Mouse (Mus musculus) forebrain, embryonic 11.5 days (tissue): ENCODE results near the gene Preb. TPM values are rescaled to one million over a fixed set of nuclear protein-coding genes. Genes with fewer than 3 reads are reported as not detected.

Source experiments
- ATAC-seq: fragments of 200-750 bp; cut with Nextera tagmentation; replicated peaks from 2 replicates; pipeline ENCODE4 v1.8.0; 2017; ENCODE audit warnings: moderate TSS enrichment; ENCODE audit not compliant: low FRiP score
- DNase-seq: peaks from one replicate; pipeline ENCODE4 v3.0.0-alpha.2; 2017; ENCODE audit warnings: low spot score
- H3K27ac ChIP-seq: fragments of 300-500 bp; sonication (generic); 2 replicates; pipeline ENCODE4 v1.5.1; 2014; ENCODE audit warnings: low read depth, low read length
- H3K27me3 ChIP-seq: fragments of 300-500 bp; sonication (generic); 2 replicates; pipeline ENCODE4 v1.6.1; 2014; ENCODE audit warnings: mild to moderate bottlenecking, low read length, mixed read lengths; ENCODE audit not compliant: control insufficient read depth, insufficient read depth
- H3K36me3 ChIP-seq: fragments of 300-500 bp; sonication (generic); 2 replicates; pipeline ENCODE4 v1.6.1; 2014; ENCODE audit warnings: mild to moderate bottlenecking, low read length, moderate library complexity, mixed read lengths; ENCODE audit not compliant: control insufficient read depth, insufficient read depth
- H3K4me1 ChIP-seq: fragments of 300-500 bp; sonication (generic); replicated peaks from 2 replicates; pipeline ENCODE4 v1.6.1; 2014; ENCODE audit warnings: low read length, mixed read lengths; ENCODE audit not compliant: control insufficient read depth, insufficient read depth
- H3K4me2 ChIP-seq: fragments of 300-500 bp; sonication (generic); 2 replicates; pipeline ENCODE4 v1.6.1; 2014; ENCODE audit warnings: low read depth, mild to moderate bottlenecking, low read length, moderate library complexity, mixed read lengths; ENCODE audit not compliant: severe bottlenecking
- H3K4me3 ChIP-seq: fragments of 300-500 bp; sonication (generic); 2 replicates; pipeline ENCODE4 v1.5.1; 2014; ENCODE audit warnings: low read depth, low read length
- H3K9ac ChIP-seq: fragments of 300-500 bp; sonication (generic); 2 replicates; pipeline ENCODE4 v1.6.1; 2014; ENCODE audit warnings: low read length
- H3K9me3 ChIP-seq: fragments of 300-500 bp; sonication (generic); 2 replicates; pipeline ENCODE4 v1.6.1; 2016; ENCODE audit warnings: low read length, mixed read lengths; ENCODE audit not compliant: control insufficient read depth
- WGBS: fragments of 180-500 bp; shearing (Covaris S2); extraction: QIAGEN DNeasy Blood & Tissue Kit; methylation state at CpG from one replicate; pipeline ENCODE4 v1.1.7; 2014; 5-methylcytosine and 5-hydroxymethylcytosine counted together
- polyA plus RNA-seq: library from polyadenylated mRNA; unstranded; fragments of >200 nt; fragmentation: Nextera tagmentation; extraction: Ambion mirVana; gene quantifications from 2 replicates; pipeline ENCODE4 v1.2.1, GENCODE M21; 2014

The Preb gene
- polyA plus RNA-seq, 1 experiment from 2014 or later = 106 TPM

- H3K4me3 ChIP-seq = peak overlapping the region; percentile 68
- peaks cover 4% of the 10 kb centered on the region; the same call in 1 of the 2 replicates for H3K4me1 ChIP-seq
- H3K9ac ChIP-seq = peak overlapping the region; percentile 61
- peak overlapping the region; percentile 91; the same call in 1 of the 2 replicates for H3K4me2 ChIP-seq
- DNase-seq (no peak), ATAC-seq (no peak)
- 90% methylated on average over 2 of the region's 2 CpGs for WGBS
- no peaks in the 10 kb centered on the region for H3K9me3 ChIP-seq
- H3K36me3 ChIP-seq = peaks cover 3% of the 10 kb centered on the region; the same call in 1 of the 2 replicates
- H3K27ac ChIP-seq = no peak overlapping the region
- H3K27me3 ChIP-seq = no peaks in the 10 kb centered on the region
Measured at GRCm38 (mm10) chr5:30960814-30961213, 653 bp upstream of the Preb start.

- Histone ChIP-seq H3K4me2 (peak overlapping the region; percentile 91), H3K9ac (peak overlapping the region; percentile 85), H3K4me3 (peak overlapping the region; percentile 68), H3K27ac (no peak overlapping the region; the same call in 1 of the 2 replicates), H3K36me3 (peaks cover 13% of the 10 kb centered on the region; the same call in 1 of the 2 replicates), H3K4me1 (peaks cover 4% of the 10 kb centered on the region; the same call in 1 of the 2 replicates), H3K27me3 (no peaks in the 10 kb centered on the region), H3K9me3 (no peaks in the 10 kb centered on the region)
- 42% methylated on average over 19 of the region's 19 CpGs for WGBS
- ATAC-seq (no peak; the same call in 1 of the 2 replicates), DNase-seq (no peak)
Measured at GRCm38 (mm10) chr5:30959198-30959854, 835 bp downstream of the Preb start.

- Histone ChIP-seq H3K9me3 (no peaks in the 10 kb centered on the region), H3K4me2 (no peak overlapping the region), H3K4me1 (peaks cover 4% of the 10 kb centered on the region; the same call in 1 of the 2 replicates), H3K4me3 (no peak overlapping the region), H3K36me3 (peaks cover 19% of the 10 kb centered on the region), H3K27me3 (no peaks in the 10 kb centered on the region), H3K27ac (no peak overlapping the region), H3K9ac (no peak overlapping the region)
- ATAC-seq (no peak), DNase-seq (no peak)
- 90% methylated on average over 6 of the region's 6 CpGs for WGBS
Measured at GRCm38 (mm10) chr5:30957891-30958290, 2.3 kb downstream of the Preb start.

DNA sequence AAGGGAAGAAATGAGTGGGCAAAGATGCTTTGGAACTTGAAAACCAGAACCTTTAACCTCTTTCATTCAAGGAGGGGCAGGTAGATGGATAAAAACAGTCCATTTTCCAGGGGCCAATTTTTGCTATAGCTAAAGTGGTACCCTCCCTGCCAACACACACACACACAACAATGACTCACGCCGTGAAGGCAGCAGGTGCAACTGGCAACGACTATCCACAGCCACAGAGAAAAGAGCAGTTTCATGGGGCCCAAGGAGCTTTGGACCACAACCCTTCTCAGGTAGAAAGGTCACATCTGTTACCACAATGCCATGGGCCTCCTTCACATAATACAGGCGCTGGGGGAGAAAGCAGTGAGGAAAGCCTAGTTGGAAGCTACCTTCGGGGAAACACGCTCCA is 4.4 kb downstream of the Preb start:
- Histone ChIP-seq H3K4me1 (peaks cover 4% of the 10 kb centered on the region; the same call in 1 of the 2 replicates), H3K4me2 (no peak overlapping the region), H3K27ac (no peak overlapping the region), H3K9me3 (no peaks in the 10 kb centered on the region), H3K9ac (no peak overlapping the region), H3K36me3 (peaks cover 19% of the 10 kb centered on the region), H3K27me3 (no peaks in the 10 kb centered on the region), H3K4me3 (no peak overlapping the region)
- ATAC-seq (no peak), DNase-seq (no peak)
- WGBS = 91% methylated on average over 6 of the region's 6 CpGs

DNA sequence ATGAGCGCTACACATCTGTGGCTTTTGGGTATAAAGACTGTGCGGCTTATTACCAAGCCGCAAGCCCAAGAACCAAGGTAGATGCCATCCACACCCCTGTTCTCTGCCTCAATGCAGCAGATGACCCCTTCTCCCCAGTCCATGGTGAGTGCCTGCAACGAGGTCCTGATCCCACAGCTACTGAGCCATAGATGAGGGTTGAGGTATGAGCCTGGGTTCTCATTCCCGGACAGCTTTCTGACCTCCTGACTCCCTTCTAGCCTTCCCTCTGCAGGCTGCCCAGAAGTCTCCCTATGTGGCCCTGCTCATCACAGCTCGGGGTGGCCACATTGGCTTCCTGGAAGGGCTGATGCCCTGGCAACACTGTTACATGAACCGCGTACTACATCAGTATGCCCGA is 5.6 kb downstream of the Preb start:
- WGBS = 93% methylated on average over 9 of the region's 9 CpGs

GRCm38 (mm10) chr5:30954065-30954464 is 6.1 kb downstream of the Preb start:
- DNase-seq (no peak), ATAC-seq (no peak)
- H3K4me2 ChIP-seq = no peak overlapping the region
- H3K4me1 ChIP-seq = peaks cover 8% of the 10 kb centered on the region; the same call in 1 of the 2 replicates
- peaks cover 19% of the 10 kb centered on the region for H3K36me3 ChIP-seq
- no peak overlapping the region for H3K27ac ChIP-seq
- no peak overlapping the region for H3K9ac ChIP-seq
- 93% methylated on average over 6 of the region's 6 CpGs for WGBS
- no peaks in the 10 kb centered on the region for H3K27me3 ChIP-seq
- no peaks in the 10 kb centered on the region for H3K9me3 ChIP-seq
- H3K4me3 ChIP-seq = no peak overlapping the region

More for the DNA sequence above, 5.6 kb downstream of the Preb start:
- H3K36me3 ChIP-seq = peaks cover 19% of the 10 kb centered on the region
- ATAC-seq = no peak
- no peaks in the 10 kb centered on the region for H3K9me3 ChIP-seq
- no peak overlapping the region for H3K9ac ChIP-seq
- H3K4me3 ChIP-seq = no peak overlapping the region
- no peaks in the 10 kb centered on the region for H3K27me3 ChIP-seq
- H3K4me2 ChIP-seq = no peak overlapping the region
- H3K27ac ChIP-seq = no peak overlapping the region
- peaks cover 10% of the 10 kb centered on the region; the same call in 1 of the 2 replicates for H3K4me1 ChIP-seq
- DNase-seq = no peak

DNA sequence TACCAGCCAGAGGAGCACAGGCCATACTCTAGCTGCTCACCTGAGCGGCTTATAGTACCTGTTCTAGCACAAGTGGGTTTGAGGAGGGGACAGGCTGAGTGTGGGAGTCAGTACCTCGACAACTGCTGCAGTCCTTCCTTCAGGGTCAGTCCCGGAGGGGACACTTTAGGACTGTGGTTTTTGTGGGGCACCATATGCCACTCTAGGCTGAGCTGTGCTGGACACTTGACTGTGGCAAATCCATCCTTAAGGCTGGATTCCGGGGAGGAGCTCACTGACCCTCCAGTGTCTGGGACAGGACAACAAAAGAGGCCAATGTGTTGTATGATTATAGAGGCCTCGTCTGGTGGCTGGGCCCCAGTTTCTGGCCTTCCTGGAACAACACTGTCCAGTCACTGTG is 7.6 kb downstream of the Preb start:
- Histone ChIP-seq H3K36me3 (peaks cover 19% of the 10 kb centered on the region), H3K27me3 (no peaks in the 10 kb centered on the region), H3K27ac (no peak overlapping the region), H3K4me2 (no peak overlapping the region), H3K9ac (no peak overlapping the region), H3K9me3 (no peaks in the 10 kb centered on the region), H3K4me1 (peaks cover 5% of the 10 kb centered on the region; the same call in 1 of the 2 replicates), H3K4me3 (no peak overlapping the region)
- 87% methylated on average over 5 of the region's 5 CpGs for WGBS
- ATAC-seq (no peak), DNase-seq (no peak)

DNA sequence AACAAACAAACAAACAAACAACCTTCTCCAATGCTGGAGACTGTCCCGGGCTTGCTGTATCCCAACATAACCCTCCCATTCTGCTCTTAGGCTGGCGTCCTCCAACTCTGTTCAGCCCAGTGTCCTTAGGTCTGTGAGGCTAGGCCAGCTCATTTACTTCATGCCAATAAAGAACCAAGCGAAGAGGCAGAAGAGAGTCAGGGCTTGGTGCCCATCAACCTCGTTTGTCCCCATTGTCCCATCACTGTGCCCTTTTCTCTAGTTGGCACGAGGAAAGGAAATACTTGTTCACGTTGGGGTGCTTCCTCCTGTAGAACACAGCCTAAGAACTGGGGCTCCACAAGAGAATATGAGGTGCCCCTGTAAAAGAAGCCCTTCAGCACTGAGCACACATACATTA is 8.5 kb downstream of the Preb start:
- no peak overlapping the region for H3K4me3 ChIP-seq
- no peak overlapping the region for H3K27ac ChIP-seq
- no peak overlapping the region for H3K4me2 ChIP-seq
- no peak for DNase-seq
- ATAC-seq = no peak
- 93% methylated on average over 6 of the region's 6 CpGs for WGBS
- H3K36me3 ChIP-seq = peaks cover 19% of the 10 kb centered on the region
- H3K27me3 ChIP-seq = no peaks in the 10 kb centered on the region
- H3K9ac ChIP-seq = no peak overlapping the region
- peaks cover 5% of the 10 kb centered on the region; the same call in 1 of the 2 replicates for H3K4me1 ChIP-seq
- no peaks in the 10 kb centered on the region for H3K9me3 ChIP-seq

DNA sequence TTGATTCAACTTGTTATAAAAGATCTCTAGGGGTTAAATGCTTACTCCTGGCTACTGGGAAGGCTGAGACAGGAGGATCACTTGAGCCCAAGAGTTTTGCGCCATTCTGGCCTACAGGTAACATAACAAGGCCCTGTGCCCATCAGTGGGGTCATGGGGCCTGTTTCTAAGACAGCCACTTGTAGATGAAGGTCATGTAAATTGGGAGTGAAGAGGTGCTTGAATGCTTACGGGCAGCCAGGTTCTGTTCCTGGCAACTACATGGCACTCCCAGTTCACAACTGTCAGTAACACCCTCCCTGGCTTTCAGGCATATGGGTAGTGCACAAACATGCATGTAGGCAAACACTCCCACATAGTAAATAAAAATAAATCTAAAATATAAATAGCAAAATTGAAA is 9.2 kb downstream of the Preb start:
- Histone ChIP-seq H3K9me3 (no peaks in the 10 kb centered on the region), H3K4me2 (no peak overlapping the region), H3K27me3 (no peaks in the 10 kb centered on the region), H3K27ac (no peak overlapping the region), H3K36me3 (peaks cover 17% of the 10 kb centered on the region), H3K4me3 (no peak overlapping the region), H3K9ac (no peak overlapping the region), H3K4me1 (peaks cover 5% of the 10 kb centered on the region; the same call in 1 of the 2 replicates)
- DNase-seq = no peak
- no peak for ATAC-seq
- WGBS = 91% methylated on average over 2 of the region's 2 CpGs
